Mouse (Mus musculus) erythroblast, embryonic 14.5 days (primary cell): ENCODE data around the gene Calu.

Experiments
- GATA1 ChIP-seq: IDR thresholded peaks from 2 replicates; pipeline ENCODE4 v1.6.1; 2012; ENCODE audit warnings: low read length, inconsistent platforms, mixed read lengths
- TAL1 ChIP-seq: IDR thresholded peaks from 3 replicates; pipeline ENCODE4 v1.6.1; 2012; ENCODE audit warnings: low read length, inconsistent platforms, mixed read lengths

- TF ChIP-seq GATA1, result no peak
- no peak for TF ChIP-seq TAL1
These were observed 41.6 kb downstream of the Calu start for GRCm38 (mm10) chr6:29389425-29389824.
